Mouse (Mus musculus): ENCODE measurements around the gene Gm3336.

Gene Gm3336

DNA sequence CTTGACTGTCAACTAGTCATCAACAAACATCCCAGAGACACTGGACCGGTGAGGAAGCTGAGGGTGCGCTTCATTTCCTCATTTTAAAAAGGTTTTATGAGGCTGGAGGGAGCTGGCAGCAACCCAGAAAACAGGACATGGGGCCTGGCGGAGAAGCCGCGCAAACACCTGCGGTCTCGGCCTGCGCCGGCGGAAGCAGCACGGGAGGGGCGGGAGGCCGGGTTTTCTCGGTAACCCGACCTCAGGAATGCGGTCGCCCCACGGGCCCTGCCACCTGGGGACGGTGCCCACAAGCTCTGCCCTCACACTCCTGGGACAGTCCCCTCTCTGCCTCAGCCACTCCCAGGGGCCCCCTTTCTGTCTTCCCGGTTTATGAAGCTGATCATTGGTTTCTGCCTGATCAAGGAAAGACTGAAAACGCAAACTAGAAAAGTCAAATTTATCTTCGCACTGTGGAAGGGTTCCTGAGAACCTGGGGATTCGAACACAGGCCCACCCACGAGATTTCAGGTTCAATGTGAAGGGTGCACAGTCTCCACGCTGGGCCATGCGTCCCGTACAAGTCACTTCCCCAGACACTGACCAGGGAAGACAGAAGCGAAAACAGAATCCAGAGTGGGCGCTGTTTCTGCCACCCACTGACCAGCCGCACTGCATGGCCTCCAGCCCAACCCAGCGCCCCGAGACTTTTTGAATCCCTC lies 22.9 kb upstream of the Gm3336 start:
- DNase-seq (ENCODE audit: low spot score) = no peak

DNA sequence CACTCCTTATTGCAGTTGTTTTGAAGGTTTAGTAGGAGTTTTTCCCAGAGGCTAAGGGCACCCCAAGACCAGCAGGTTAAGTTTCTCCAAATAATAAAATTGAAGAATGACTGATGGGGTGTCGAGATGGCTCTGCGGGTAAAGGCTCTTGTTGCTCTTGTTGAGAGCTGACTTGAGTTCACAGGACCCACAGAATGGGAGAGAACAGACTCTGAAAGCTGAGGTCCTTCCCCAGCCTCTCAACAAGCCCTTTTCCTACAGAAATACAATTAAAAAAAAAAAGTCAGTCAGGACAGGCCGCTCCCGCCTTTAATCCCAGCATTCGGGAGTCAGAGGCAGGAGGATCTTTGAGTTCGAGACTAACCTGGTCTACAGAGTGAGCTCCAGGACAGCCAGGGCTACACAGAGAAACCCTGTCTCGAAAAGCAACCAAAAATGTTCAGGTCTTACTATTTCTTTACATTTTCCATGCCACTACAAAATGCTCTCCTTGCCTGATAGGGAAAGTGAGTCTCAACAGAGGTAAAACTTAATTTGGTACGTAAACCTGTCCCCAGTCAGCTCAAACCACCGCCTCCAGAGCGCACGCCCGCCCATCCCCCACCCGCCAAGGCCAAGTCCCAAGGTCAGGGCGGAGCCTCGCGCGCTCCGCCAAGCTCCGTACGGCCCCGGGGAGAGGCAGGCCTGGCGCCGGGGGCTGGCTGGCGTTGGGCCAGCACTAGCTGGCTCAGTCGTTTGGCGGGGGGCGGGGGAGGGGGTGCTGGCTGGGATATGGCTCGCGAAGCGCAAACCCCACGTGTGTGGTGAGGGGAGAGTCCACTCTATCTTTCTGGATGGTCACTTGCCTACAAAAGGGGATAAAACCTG lies 22.1 kb upstream of the Gm3336 start:
- peak; percentile 47 for DNase-seq (ENCODE audit: low spot score)

DNA sequence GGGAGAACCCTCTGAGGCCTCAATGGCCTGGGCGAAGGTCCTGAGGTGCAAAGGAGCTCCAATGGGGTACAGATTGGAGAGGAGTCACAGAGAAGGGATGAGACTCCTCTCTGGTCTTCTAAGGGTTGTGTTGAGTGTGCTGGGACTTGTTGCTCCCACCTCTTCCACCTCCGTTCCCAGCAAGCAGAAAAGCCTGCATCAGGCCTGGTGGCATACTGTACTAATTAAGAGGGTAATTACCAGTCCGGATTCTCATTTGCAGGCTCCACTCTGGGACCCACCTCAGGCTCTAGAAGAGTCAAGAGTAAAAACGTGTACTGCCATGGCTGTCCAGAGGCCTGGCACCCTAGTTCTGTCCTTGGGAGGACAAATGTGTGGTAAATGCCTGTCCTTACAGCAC lies 21.4 kb upstream of the Gm3336 start:
- DNase-seq (ENCODE audit: low spot score) = no peak

DNA sequence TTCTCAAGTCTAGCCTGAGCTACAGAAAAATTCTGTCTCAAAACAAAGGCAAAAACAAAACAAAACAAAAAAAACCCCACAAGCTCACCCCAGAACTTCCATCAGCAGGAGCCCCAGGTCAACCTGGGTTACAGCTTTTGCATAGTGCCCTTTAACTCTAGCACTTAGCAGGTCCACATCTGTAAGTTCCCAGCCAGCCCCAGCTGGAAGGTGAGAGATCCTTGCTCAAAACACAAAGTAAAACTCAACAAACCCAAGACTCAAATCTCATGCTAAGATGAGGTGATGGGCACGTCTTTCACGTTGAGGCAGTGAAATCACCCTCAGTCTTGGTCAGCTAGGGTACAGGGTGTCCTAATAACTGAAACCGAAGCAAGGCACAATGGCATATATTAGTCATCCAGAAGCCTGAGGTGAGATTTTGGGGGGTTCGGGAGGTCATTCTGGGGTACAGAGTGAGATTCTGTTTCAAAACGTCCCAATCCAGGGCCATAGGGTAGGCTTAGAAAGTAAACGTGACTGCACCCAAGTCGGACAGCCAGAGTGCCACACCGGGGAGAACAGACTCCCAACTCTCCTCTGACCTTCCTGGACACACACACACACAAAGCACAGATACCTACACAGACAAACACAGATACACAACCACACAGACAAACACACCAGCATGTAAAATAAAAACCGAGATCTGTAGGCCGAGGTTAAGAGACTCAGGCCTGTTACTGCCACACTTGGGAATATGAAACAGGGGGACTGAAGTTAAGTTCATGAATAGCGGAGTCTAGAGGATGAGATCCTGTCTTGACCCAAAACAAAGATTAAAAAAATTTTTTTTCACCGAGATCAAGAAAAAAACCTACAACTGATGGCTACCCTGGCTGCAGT lies 20.7 kb upstream of the Gm3336 start:
- DNase-seq (ENCODE audit: low spot score) = no peak

DNA sequence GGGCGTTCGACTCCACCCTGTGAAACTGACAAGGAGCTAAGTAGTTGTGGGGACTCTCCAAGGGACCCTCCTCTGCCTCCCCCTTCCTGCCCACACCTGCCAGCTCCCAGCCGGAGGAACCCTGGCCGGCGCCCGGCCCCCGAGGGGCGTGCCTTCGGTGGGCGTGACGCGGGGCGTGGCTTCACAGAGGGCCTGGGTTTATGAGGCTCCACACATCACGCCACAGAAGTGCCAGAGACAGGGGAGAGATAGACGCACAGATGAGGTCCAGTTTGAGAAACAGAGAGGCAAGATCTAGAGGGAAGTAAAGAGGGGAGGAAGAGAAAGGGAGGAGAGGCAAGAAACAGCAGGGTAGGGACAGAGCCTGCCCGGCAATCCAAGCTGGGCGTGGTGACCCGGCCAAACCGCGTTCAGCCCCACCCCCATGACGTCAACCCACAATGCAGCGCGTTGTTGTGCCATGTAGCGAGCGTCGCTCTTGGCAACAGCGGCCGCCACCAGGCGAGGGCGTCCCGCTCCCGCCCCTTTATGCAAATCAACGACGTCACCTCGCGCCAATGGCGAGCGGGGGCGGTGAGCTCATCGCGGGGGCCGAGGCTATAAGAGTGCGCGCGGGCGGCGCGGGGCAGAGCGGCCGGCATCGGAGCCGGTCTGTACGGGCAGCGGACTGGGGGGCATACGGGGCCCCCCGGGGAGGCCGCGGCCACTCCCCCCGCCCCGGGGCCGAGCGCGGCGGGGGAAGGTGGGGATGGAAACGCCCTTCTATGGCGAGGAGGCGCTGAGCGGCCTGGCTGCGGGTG lies 19.8 kb upstream of the Gm3336 start, which contains the start of gene Jund:
TSS of gene Jund (plus strand) at position 640 of the 800 bp plus-strand sequence.
- DNase-seq (ENCODE audit: low spot score) = peak; percentile 99

DNA sequence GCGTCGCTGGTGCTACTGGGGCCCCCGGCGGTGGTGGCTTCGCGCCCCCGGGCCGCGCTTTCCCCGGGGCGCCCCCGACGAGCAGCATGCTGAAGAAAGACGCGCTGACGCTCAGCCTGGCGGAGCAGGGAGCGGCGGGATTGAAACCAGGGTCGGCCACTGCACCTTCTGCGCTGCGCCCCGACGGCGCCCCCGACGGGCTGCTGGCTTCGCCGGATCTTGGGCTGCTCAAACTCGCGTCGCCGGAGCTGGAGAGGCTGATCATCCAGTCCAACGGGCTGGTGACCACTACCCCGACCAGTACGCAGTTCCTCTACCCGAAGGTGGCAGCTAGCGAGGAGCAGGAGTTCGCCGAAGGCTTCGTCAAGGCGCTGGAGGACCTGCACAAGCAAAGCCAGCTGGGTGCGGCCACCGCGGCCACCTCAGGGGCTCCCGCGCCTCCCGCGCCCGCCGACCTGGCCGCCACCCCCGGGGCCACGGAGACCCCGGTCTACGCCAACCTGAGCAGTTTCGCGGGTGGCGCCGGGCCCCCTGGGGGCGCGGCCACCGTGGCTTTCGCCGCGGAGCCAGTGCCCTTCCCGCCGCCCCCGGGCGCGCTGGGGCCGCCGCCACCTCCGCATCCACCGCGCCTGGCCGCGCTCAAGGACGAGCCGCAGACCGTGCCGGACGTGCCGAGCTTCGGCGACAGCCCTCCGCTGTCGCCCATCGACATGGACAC lies 19.1 kb upstream of the Gm3336 start:
- DNase-seq (ENCODE audit: low spot score) = peak; percentile 63

DNA sequence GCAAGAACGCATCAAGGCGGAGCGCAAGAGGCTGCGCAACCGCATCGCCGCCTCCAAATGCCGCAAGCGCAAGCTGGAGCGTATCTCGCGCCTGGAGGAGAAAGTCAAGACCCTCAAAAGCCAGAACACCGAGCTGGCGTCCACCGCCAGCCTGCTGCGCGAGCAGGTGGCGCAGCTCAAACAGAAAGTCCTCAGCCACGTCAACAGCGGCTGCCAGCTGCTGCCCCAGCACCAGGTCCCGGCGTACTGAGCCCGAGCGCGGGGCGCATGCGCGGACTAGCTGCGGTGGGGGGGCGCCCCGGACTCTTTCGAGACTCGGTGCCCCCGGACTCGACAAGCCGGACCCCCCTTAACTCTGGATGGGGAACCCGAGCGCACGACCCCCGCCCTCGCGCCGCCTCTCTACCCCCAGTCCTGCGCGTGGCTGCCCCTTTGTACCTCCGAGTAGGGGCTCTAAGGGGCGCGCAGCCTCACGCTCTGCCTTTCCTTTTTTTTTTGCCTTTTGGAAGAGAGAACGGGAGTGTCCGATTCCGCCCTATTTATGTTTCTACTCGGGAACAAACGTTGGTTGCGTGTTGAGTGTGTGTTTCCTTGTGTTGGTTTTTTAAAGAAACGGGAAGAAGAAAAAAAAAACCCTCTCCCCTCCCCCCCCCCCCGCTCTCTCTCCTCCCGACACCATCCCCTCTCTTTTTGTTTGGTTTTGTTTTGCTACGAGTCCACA lies 18.3 kb upstream of the Gm3336 start:
- DNase-seq (ENCODE audit: low spot score) = peak; percentile 82

DNA sequence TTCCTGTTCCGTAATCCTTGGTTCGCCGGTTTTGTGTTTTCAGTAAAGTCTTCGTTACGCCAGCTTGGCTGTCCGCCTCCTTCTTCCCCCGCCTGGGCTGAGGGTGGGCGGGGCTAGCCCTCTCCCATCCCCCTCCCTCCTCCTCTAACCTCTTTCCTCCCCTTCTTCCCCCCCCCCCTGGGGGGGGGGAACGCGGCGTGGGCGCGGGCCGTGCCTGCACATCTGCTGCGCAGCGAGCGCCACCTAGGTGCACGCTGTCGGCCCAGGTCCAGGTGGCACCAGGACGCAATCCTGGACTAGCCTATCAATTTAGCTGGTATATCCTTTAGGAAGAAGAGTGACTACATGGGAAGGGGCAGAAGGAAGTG lies 17.8 kb upstream of the Gm3336 start:
- peak; percentile 89 for DNase-seq (ENCODE audit: low spot score)

DNA sequence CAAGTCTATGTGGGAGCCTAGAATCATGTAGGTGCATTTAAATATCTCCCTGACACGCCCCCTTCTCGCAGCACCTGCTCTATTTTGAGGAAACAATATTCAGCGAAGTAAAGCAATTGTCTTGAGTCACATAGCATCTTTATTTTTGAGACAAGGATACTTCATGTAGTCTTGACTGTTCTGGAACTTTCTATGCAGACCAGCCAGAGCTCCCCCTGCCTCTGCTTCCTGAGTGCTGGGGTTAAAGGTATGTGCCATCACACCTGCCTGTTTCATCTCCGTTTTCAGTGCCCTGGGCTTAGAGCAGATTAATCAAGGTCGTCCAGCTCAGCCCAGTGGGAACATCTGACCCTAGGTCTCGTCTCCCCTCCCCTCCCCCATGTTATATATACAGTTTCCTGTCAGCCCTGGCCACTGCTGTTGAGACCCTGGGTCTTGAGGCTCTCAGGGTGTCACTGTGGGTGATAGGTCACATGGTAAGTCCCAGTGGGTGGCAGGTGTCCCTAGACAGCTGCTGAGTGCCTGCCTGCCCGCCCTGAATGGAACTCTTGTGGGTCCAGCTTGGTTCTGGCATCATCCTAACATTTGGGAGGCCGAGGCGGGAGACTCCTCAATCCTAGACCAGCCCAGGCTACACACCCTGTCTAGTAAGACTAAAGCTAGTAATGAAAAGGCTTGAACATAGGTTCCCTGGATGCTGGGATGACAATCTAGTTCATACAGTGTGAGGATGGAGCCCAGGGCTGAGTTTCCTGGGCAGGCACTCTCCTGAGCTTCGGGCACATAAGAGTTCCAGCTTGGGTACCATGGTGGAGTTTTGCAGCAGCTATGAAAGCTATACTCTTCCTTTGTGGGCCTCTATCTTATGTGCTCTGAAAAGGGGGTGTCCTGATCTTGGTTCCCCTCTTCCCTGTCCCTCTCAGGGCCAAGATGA lies 17.0 kb upstream of the Gm3336 start:
- no peak for DNase-seq (ENCODE audit: low spot score)

DNA sequence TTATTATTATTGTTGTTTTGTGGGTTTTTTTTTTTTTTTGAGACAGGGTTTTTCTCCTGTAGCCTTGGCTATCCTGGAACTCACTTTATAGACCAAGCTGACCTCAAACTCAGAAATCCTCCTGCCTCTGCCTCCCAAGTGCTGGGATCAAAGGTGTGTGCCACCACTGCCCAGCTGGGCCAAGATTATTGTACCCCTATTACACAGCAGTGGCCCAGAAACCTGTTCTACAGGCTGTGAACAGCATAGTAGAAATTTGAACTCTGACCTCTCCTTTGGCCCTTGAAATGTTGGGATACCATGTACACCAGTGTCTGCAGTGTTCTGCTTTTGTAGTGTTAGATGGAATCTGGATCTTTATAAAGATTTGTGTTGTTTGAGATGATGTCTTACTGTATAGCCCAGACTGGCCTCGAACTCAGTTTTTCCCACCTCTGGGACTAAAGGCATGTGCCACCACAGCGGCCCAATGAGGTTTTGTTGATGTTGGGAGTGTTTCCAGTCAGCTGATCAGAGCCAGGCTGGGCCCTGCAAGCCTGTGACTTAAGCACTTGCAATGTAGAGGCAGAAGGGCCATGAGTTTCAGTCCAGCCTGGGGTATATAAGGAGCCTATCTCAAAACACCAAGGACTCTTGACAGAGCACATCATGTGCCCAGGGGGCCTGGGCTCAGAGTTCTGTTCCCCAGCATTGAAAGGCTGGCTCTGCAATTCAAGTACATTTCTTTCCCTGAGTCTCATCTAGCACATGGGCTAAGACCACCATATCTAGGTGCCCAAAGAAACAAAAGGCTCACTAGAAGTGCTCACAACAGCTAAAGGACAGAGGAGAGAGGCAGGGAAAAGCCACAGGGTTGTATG lies 16.1 kb upstream of the Gm3336 start:
- no peak for DNase-seq (ENCODE audit: low spot score)

DNA sequence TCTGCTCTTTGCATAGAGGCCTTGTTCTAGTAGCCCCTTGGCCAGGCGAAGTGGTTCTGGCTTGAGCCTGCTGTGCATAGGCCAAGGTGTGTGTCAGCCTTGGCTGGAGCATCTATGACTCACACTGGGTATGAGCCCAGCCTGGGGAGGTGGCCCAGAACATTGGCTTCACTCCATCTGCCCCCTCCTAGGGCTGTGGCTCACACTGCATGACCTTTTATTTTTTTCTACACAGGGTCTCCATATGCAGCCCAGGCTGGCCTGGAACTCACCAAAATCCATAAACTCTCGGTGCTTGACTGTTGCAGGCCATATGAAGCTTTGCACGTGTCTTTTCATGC lies 15.5 kb upstream of the Gm3336 start:
- peak; percentile 70 for DNase-seq (ENCODE audit: low spot score)

DNA sequence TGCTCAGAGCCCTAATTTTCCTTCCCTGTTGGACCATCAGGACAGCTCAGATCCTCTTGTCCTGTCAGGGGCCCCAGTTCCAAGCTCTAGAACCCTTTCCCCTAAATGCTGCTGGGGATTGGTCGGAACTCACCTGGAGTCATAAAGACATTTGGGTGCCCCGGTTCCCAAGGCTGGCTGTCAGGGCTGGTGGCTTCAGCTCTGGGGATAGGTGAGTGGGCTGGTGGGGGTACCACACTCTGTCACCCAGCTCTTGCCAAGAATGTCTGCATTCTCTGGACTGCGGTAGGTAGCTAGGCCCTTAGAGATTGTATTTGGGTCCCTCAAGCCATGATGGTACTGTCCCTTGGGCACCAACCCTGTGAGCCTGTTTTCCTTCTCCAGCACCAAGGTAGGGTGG lies 15.1 kb upstream of the Gm3336 start, which contains the start of gene Iqcn:
TSS of gene Iqcn (plus strand) at position 171 of the 400 bp plus-strand sequence.
- DNase-seq (ENCODE audit: low spot score) = no peak

DNA sequence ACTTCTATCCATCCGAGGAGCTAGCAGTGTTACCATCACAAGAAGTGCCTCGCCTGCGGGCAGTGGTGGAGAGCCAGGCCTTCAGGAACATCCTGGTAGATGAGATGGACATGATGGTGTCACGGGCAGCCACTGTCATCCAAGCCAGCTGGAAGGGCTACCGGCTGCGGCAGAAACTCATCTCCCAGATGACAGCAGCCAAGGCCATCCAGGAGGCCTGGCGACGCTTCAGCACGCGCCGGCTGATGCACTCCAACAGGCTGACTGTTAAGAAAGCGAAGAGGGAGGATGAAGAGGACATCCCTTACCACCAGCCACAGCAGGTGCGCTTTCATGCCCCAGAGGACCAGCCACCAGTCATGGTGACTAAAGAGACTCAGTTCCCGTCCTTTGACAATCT lies 10.1 kb upstream of the Gm3336 start:
- no peak for DNase-seq (ENCODE audit: low spot score)

DNA sequence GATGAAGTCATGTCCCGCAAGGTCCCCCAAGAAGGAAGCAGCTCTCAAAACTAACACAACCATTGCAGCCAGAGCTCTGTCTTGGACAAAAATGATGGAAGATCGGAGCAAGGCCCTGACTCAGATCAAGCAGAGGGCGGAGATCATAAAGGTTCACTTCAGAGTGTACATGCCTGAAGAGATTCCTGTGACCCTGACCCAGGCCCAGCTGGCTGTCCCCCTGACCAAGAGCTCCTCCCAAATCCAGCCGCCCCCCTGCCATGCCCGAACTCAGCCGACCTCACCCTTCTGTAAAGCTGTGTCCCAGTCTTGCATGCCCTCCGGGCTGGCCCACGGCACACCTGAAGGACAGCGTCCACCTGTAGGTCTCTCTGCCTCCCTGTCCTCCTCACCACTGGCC lies 8.5 kb upstream of the Gm3336 start:
- DNase-seq (ENCODE audit: low spot score) = no peak

DNA sequence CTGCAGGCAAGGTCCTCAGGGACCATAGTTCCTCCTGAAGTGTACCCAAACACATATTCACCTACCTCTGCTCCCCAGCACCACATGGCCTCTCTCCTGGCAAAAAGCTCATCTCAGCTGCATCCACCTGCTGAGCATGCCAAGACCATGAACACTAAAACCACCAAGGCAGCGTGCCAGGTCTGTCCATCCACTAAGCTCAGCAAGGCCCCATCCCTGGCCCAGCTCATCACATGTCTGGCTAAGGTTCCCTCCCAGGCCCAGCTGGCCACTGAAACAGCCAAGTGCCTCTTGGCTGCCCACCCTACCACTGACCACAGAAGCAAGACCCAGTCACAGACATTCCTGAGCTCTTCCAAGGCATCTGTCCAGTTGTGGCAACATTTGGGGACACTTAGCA lies 8.0 kb upstream of the Gm3336 start:
- no peak for DNase-seq (ENCODE audit: low spot score)

DNA sequence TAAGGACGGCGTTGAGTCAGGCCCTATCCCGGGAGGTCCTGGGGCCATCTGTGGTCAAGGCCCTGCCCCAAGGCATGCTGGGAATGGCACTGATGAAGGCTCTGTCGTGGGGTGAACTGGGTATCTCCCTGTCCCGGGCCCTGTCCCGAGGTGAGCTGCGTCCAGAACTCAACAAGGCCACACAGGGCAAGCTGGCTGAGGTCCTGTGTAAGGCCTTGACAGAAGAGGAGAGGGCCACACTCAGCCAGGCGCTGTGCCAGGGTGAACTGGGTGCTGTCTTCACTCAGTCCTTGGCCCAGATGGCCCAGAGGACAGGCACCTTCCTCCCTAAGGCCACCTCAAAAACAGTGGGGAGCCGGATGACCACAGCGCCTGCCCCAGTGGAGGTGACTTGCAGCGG lies 7.3 kb upstream of the Gm3336 start:
- DNase-seq (ENCODE audit: low spot score) = no peak

DNA sequence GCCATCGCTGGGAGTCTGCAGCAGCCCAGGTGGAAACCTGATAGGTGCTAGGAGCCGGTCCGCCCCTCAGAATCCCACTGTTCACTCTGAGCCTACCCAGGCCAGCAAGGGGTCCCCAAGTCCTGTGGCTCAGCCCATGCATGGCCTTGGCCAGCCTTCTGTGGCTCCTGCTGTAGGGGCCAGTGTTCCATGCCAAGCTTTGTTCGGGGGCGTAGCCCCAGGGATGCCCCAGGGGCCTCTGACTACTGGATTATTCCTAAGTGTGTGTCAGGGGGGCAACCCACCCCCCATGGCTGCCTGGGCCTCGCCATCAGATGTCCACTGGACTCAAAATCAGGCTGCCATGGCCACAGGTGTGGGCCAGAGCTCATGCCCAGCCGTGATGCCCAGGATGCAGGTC lies 4.4 kb upstream of the Gm3336 start:
- no peak for DNase-seq (ENCODE audit: low spot score)

DNA sequence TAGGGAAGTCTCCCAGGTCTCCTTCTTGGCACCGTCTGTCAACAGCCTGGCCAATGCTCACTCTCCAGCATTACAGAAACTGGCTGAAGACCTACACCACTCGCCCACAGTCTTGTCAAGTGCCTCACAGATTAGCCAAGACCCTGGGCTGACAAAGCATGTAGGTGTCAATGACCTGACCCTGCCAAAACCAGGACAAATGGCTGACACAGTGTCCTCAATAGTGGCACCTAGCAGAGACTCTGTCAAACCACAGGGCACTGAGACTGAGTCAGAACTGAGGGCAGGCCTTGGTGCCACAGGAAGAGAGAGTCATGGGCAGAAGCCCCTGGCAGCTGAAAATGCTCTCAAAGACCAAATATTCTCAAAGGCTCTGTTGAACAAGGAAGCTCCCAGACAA lies 3.3 kb upstream of the Gm3336 start:
- no peak for DNase-seq (ENCODE audit: low spot score)
